Mouse (Mus musculus): Measurements from ENCODE around the gene Pla2g5. TPM values are rescaled to one million over a fixed set of nuclear protein-coding genes. Genes with fewer than 3 reads are reported as not detected.

Pla2g5 gene
- total and polyA plus RNA-seq, 2 experiments from 2014 or later = 0.94 to 1.1 TPM

DNA sequence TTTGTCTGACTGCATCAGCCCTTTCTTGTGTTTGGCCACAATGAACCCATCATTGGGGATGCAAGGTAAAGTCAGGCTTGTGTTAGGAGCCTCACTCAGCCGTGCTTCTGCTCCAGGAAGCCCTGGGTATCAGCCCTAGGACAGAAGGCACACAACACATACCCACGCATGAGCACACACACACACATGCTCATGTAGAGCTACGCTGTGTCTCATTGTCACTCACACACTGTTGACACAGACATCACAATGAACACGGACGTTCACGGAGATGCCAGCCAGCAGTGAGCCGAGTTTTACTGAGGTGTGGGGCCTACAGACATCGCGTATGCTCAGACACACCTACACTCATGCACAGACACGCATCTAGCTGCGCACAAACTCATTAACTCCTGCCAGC is 107.3 kb downstream of the Pla2g5 start:
- no peaks in the 10 kb centered on the region for H3K36me3 ChIP-seq (ENCODE audit: insufficient read depth, low read length)
- H3K9me3 ChIP-seq (ENCODE audit: low read length) = no peaks in the 10 kb centered on the region
- no peak overlapping the region for H3K9ac ChIP-seq (replicated peaks; ENCODE audit: low read length)
- no peak for TF ChIP-seq CTCF (IDR thresholded peaks at IDR 0.05; ENCODE audit: low read depth)
- ATAC-seq (no peak), DNase-seq (ENCODE audit: low spot score) (no peak)
- H3K4me1 ChIP-seq (ENCODE audit: insufficient read depth, low read length) = no peaks in the 10 kb centered on the region
- WGBS = 61% methylated on average over 11 of the region's 11 CpGs
- no peak overlapping the region for H3K4me2 ChIP-seq (ENCODE audit: low read depth, low read length)
- no peak overlapping the region for H3K27ac ChIP-seq
- H3K4me3 ChIP-seq (ENCODE audit: low read length) = no peak overlapping the region
- no peaks in the 10 kb centered on the region for H3K27me3 ChIP-seq (ENCODE audit: insufficient read depth, low read length)

DNA sequence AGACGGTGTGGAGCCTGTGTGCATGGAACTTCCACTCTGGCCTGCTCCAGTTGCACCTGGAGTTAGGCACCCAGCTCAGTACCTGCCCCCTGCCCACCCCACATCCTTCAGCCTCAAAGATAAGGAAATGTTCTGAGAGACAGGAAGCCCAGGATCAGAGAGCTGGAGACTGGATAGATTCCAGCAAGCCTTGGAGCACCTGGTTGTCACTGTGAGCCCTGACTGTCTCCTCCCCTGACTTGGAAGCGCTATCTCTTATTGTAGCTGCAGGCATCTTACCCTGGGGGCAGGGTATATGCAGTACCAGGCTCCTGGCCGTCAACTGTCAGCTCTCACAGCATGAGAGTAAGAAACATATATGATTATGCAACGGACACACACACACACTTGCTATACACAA is 107.8 kb downstream of the Pla2g5 start:
- no peak overlapping the region for H3K4me3 ChIP-seq (ENCODE audit: low read length)
- DNase-seq (ENCODE audit: low spot score) (no peak), ATAC-seq (no peak)
- no peak for TF ChIP-seq CTCF (IDR thresholded peaks at IDR 0.05; ENCODE audit: low read depth)
- WGBS = 45% methylated on average over 4 of the region's 4 CpGs
- no peak overlapping the region for H3K9ac ChIP-seq (replicated peaks; ENCODE audit: low read length)
- no peak overlapping the region for H3K4me2 ChIP-seq (ENCODE audit: low read depth, low read length)
- H3K4me1 ChIP-seq (ENCODE audit: insufficient read depth, low read length) = no peaks in the 10 kb centered on the region
- H3K27me3 ChIP-seq (ENCODE audit: insufficient read depth, low read length) = no peaks in the 10 kb centered on the region
- no peaks in the 10 kb centered on the region for H3K36me3 ChIP-seq (ENCODE audit: insufficient read depth, low read length)
- no peaks in the 10 kb centered on the region for H3K9me3 ChIP-seq (ENCODE audit: low read length)
- H3K27ac ChIP-seq = no peak overlapping the region; the same call in 1 of the 2 replicates

DNA sequence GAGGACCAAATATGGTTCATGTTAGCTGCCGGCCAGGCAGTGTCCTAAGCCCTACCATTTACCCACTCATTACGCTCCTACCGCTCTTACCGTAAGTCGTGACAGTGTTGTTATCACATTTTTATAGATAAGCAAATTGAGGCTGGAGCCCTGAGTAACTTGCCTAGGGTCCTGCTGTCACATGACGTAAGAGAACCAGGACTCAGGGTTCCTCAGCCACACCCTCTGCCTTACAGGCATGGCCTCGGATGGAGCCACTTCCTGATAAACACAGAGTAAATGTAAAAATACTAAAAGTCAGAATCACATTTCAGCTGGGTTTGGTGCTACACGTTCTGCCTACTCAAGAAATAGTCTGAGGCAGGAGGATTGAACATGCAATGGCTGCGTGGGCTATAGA is 108.8 kb downstream of the Pla2g5 start:
- DNase-seq (ENCODE audit: low spot score) (no peak), ATAC-seq (no peak)
- TF ChIP-seq CTCF (IDR thresholded peaks at IDR 0.05; ENCODE audit: low read depth) = no peak
- Histone ChIP-seq H3K27ac (no peak overlapping the region), H3K36me3 (ENCODE audit: insufficient read depth, low read length) (no peaks in the 10 kb centered on the region), H3K4me1 (ENCODE audit: insufficient read depth, low read length) (no peaks in the 10 kb centered on the region), H3K4me3 (ENCODE audit: low read length) (no peak overlapping the region), H3K27me3 (ENCODE audit: insufficient read depth, low read length) (no peaks in the 10 kb centered on the region), H3K4me2 (ENCODE audit: low read depth, low read length) (no peak overlapping the region), H3K9me3 (ENCODE audit: low read length) (no peaks in the 10 kb centered on the region), H3K9ac (replicated peaks; ENCODE audit: low read length) (no peak overlapping the region)
- 91% methylated on average over 9 of the region's 9 CpGs for WGBS

DNA sequence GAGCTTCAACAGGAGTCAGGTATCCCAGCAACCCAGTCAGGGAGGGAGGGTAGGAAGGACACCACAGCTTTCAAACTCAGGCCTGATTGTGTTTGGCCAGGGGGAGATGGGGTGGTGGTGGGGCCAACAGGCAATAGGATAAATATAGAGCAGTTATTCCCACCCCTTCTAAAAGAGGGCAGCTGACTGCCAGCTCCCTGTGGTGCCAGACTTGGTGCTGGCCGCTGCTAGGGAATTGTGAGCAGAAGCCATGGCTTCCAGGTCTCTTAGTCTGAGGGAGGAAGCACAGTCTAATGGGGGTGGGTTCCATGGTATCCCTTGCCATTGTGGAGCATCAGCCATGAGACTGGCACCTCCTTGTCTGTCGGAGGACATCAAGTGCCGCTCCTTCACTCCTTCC is 109.7 kb downstream of the Pla2g5 start:
- no peak overlapping the region for H3K27ac ChIP-seq
- no peak overlapping the region for H3K9ac ChIP-seq (replicated peaks; ENCODE audit: low read length)
- H3K4me3 ChIP-seq (ENCODE audit: low read length) = no peak overlapping the region
- no peak for TF ChIP-seq CTCF (IDR thresholded peaks at IDR 0.05; ENCODE audit: low read depth)
- WGBS = 70% methylated on average over 3 of the region's 3 CpGs
- H3K27me3 ChIP-seq (ENCODE audit: insufficient read depth, low read length) = no peaks in the 10 kb centered on the region
- no peak for DNase-seq (ENCODE audit: low spot score)
- H3K4me2 ChIP-seq (ENCODE audit: low read depth, low read length) = no peak overlapping the region
- H3K9me3 ChIP-seq (ENCODE audit: low read length) = no peaks in the 10 kb centered on the region
- no peaks in the 10 kb centered on the region for H3K36me3 ChIP-seq (ENCODE audit: insufficient read depth, low read length)
- no peaks in the 10 kb centered on the region for H3K4me1 ChIP-seq (ENCODE audit: insufficient read depth, low read length)
- 0 out of 2 replicates have a peak, but pooled peaks have one; percentile 2 for ATAC-seq

DNA sequence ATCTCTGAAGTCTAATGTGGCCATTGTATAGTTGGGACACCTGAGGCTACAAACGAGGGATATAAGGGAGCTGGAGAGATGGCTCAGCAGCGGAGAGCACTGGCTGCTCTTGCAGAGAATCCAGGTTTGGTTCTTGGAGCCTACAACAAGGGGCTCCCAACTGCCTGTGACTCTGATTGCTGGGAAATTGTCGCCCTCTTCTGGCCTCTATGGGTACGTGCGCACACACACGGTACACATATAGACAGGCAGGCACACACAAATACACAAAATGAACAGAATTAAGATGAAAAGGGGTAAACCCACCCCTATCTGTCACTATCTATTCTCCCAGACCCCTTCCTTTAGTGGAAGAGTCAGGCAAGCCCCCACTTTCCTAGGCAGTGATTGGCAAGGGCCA is 110.7 kb downstream of the Pla2g5 start:
- no peaks in the 10 kb centered on the region; the same call in 1 of the 2 replicates for H3K4me1 ChIP-seq (ENCODE audit: insufficient read depth, low read length)
- H3K9ac ChIP-seq (replicated peaks; ENCODE audit: low read length) = no peak overlapping the region
- H3K9me3 ChIP-seq (ENCODE audit: low read length) = no peaks in the 10 kb centered on the region
- TF ChIP-seq CTCF (IDR thresholded peaks at IDR 0.05; ENCODE audit: low read depth) = peak; percentile 29
- no peak for DNase-seq (ENCODE audit: low spot score)
- H3K27ac ChIP-seq = no peak overlapping the region
- no peak overlapping the region for H3K4me2 ChIP-seq (ENCODE audit: low read depth, low read length)
- WGBS = 95% methylated on average over 6 of the region's 6 CpGs
- H3K27me3 ChIP-seq (ENCODE audit: insufficient read depth, low read length) = no peaks in the 10 kb centered on the region
- no peak for ATAC-seq
- H3K36me3 ChIP-seq (ENCODE audit: insufficient read depth, low read length) = no peaks in the 10 kb centered on the region
- H3K4me3 ChIP-seq (ENCODE audit: low read length) = no peak overlapping the region

Other genes starting within 250 kb of the Pla2g5 start
- gene Vwa5b1, start 227.6 kb downstream of the Pla2g5 start, total RNA-seq (2014; rRNA removed) = 8.0 and 9.0 TPM in 2 replicates
- gene Vwa5b1, start 227.6 kb downstream of the Pla2g5 start, polyA plus RNA-seq (2015; fragmentation: Nextera tagmentation; extraction: Ambion mirVana) = 2.3 and 2.7 TPM in 2 replicates
- gene Pla2g2c, start 138.7 kb downstream of the Pla2g5 start, total RNA-seq (2014; rRNA removed) = 0.26 and 1.5 TPM in 2 replicates
- gene Pla2g2c, start 138.7 kb downstream of the Pla2g5 start, polyA plus RNA-seq (2015; fragmentation: Nextera tagmentation; extraction: Ambion mirVana) = 0.82 and 0.93 TPM in 2 replicates
- 6.9 and 8.9 TPM in 2 replicates for gene Ubxn10, start 126.3 kb downstream of the Pla2g5 start, total RNA-seq (2014; rRNA removed)
- gene Ubxn10, start 126.3 kb downstream of the Pla2g5 start, polyA plus RNA-seq (2015; fragmentation: Nextera tagmentation; extraction: Ambion mirVana) = 3.1 and 3.3 TPM in 2 replicates
- not detected in 2 replicates for gene Pla2g2f, start 105.9 kb downstream of the Pla2g5 start, total RNA-seq (2014; rRNA removed)
- 0.09 and 0.11 TPM in 2 replicates for gene Pla2g2f, start 105.9 kb downstream of the Pla2g5 start, polyA plus RNA-seq (2015; fragmentation: Nextera tagmentation; extraction: Ambion mirVana)
- gene Pla2g2d, start 87.7 kb downstream of the Pla2g5 start, total RNA-seq (2014; rRNA removed) = 0.14 and 0.31 TPM in 2 replicates
- gene Pla2g2d, start 87.7 kb downstream of the Pla2g5 start, polyA plus RNA-seq (2015; fragmentation: Nextera tagmentation; extraction: Ambion mirVana) = 0.71 and 0.76 TPM in 2 replicates
- not detected in 2 replicates for gene Gm13030, start 10.5 kb upstream of the Pla2g5 start, total RNA-seq (2014; rRNA removed)
- gene Gm13030, start 10.5 kb upstream of the Pla2g5 start, polyA plus RNA-seq (2015; fragmentation: Nextera tagmentation; extraction: Ambion mirVana) = not detected in 2 replicates
- not detected in 2 replicates for gene Pla2g2e, start 14.5 kb upstream of the Pla2g5 start, total RNA-seq (2014; rRNA removed)
- gene Pla2g2e, start 14.5 kb upstream of the Pla2g5 start, polyA plus RNA-seq (2015; fragmentation: Nextera tagmentation; extraction: Ambion mirVana) = not detected in 2 replicates
- gene Otud3, start 50.5 kb upstream of the Pla2g5 start, total RNA-seq (2014; rRNA removed) = 4.6 and 6.8 TPM in 2 replicates
- 3.8 and 3.9 TPM in 2 replicates for gene Otud3, start 50.5 kb upstream of the Pla2g5 start, polyA plus RNA-seq (2015; fragmentation: Nextera tagmentation; extraction: Ambion mirVana)
- gene Rnf186, start 103.6 kb upstream of the Pla2g5 start, total RNA-seq (2014; rRNA removed) = not detected in 2 replicates
- not detected in 2 replicates for gene Rnf186, start 103.6 kb upstream of the Pla2g5 start, polyA plus RNA-seq (2015; fragmentation: Nextera tagmentation; extraction: Ambion mirVana)
- gene Tmco4, start 109.4 kb upstream of the Pla2g5 start, total RNA-seq (2014; rRNA removed) = 2.8 and 4.0 TPM in 2 replicates
- gene Tmco4, start 109.4 kb upstream of the Pla2g5 start, polyA plus RNA-seq (2015; fragmentation: Nextera tagmentation; extraction: Ambion mirVana) = 1.5 and 2.0 TPM in 2 replicates
- gene Htr6, start 212.1 kb upstream of the Pla2g5 start, total RNA-seq (2014; rRNA removed) = 2.0 and 4.3 TPM in 2 replicates
- gene Htr6, start 212.1 kb upstream of the Pla2g5 start, polyA plus RNA-seq (2015; fragmentation: Nextera tagmentation; extraction: Ambion mirVana) = 0.74 and 0.96 TPM in 2 replicates
- 69.4 and 85.3 TPM in 2 replicates for gene Nbl1, start 229.5 kb upstream of the Pla2g5 start, total RNA-seq (2014; rRNA removed)
- 60.6 and 64.4 TPM in 2 replicates for gene Nbl1, start 229.5 kb upstream of the Pla2g5 start, polyA plus RNA-seq (2015; fragmentation: Nextera tagmentation; extraction: Ambion mirVana)